Mouse (Mus musculus) c-Kit-positive CD71-positive TER-119-positive erythroid progenitor cells, embryonic 14.5 days (primary cell): Measurements from ENCODE around the gene Matk.

Experiments
- DNase-seq: peaks from one replicate; pipeline ENCODE4 v3.0.0-alpha.2; 2013; ENCODE audit warnings: low spot score

The Matk gene

DNA sequence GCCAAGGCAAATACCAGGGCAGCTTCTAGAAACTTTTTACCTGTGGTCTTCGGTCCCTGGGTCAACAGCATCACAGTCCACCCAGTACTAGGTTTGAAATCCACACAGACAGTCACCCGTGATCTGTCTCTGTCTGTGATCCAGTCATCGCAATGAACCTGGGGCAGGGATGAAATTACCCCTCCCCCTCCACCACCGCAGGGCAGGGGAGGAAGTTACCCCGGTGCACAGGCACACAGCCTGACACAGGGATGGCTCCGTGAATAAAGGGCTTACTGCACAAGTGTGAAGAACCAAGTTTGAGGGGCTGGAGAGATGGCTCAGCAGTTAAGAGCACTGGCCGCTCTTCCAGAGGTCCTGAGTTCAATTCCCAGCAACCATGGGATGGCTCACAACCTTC lies 51.0 kb downstream of the Matk start:
- DNase-seq = no peak

DNA sequence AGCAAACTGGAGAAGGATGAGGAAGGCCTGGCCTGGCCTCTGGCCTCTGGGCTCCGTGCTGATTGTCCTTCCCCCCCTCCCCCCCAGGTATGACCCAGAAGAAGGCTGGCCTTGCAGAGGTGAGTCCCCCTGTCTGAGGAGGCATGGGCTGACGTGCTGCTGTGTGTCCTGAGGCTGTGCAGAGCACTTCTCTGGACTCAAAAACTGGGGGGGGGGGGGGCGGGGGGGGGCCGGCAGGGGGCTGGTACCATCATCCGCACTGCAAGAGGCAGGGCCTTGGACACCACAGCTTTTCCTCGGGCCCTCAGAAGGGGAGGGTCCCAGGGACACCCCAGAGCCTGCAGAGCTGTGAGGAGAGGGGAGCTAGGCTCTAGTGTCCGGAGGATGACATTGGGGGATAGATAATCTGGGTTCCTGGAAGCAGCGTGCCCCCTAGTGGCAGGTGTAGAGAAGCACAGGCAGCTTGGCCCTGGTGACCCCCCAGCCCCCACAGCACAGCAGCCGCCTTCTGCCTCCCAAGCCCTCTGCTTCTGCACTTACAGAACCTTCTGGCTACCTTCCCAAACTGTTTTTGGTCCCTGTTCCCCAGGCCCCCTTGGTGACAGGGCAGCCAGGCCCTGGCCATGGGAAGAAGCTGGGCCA lies 52.0 kb downstream of the Matk start:
- DNase-seq = peak; percentile 59

DNA sequence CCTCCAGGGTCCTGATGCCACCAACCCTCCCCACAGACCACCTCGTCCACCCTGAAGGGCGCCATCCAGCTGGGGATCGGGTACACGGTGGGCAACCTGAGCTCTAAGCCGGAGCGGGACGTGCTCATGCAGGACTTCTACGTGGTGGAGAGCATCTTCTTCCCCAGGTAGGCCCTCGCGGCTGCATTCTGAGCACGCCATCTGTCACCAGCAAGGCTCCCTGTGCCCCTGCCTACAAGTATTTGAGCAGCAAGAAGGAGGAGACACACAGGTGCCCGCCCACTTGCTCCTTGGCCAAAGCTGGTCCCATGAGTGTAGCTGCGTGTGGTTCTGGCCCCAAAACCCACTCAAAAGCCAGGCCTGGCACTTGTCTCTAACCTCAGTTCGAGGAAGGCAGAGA lies 52.9 kb downstream of the Matk start:
- no peak for DNase-seq

DNA sequence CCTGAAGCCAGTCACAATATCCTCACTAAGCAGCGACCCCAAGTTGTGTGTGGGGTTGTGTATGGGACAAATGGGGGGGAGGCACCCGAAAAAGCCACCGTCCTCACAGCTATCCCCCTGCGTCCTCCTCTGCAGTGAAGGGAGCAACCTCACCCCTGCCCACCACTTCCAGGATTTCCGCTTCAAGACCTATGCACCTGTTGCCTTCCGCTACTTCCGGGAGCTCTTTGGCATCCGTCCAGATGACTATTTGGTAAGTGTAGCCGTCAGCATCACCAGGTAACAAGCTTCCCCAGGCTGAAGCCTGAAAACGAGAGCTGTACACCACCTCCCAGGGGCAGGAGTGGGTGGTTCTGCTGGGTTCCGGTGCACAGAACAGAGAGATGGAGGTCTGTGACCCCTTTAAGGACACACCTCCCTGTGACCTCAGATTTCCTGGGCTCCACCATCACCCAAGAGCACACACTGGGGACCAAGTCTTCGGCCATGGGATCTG lies 53.5 kb downstream of the Matk start:
- no peak for DNase-seq

DNA sequence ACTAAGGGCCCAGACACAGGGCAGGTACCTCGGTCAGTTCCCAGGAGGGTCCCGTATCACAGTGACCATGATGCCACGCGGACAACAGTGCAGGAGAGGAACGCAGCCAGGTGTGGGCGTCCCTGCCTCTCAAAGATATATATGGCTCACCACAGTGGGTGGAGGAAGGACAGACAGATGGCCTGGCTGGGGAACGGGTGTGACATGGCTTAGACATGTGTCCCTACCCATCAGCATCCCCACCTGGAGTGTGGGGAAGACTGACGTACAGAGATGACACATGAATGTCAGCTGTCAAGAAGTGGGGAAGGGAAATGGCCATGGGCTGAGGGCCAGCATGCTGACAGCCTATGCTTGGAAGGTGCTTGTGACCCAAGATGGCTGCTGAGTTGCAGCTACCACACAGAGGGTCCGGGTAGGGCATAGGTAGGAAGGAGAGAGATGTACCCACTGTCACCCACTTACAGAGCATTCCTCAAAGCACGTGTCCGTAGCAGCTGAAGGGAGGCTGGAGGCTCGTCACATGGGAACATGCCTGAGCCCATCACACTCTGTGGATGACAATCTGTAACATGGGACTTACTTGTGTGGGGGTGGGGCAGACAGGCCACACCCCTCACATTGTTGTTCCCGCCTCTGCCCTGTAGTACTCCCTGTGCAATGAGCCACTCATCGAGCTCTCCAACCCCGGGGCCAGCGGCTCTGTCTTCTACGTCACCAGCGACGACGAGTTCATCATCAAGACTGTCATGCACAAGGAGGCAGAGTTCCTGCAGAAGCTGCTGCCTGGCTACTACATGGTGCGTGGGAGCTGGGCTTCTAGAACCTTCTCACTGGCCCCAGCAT lies 54.3 kb downstream of the Matk start:
- DNase-seq = no peak

DNA sequence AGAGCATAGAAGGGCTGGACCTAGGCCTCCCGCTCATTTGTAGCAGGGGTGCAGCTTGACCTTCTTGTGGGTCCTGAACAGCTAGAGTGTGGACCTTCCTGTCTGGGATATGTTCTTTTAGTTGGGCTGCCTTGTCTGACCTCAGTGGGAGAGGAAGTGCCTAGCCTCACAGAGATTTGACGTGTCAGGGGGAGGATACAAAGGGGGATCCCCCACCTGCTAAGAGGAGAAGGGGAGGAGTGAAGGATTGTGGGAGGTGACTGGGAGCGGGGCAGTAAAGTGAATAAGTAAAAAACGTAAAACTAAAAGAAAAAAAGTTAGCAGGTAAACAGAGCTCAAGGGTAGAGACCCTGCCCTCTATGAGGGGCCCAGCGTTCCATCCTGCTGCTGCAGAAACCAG lies 56.8 kb downstream of the Matk start:
- DNase-seq = no peak
